Mouse (Mus musculus) heart, embryonic 14.5 days (tissue): ENCODE results near the gene Zyx. TPM values are rescaled to one million over a fixed set of nuclear protein-coding genes. Genes with fewer than 3 reads are reported as not detected.
A peak's percentile ranks its signal among the peaks of the same experiment; 100 is the strongest.

Source experiments
- ATAC-seq: fragments of 200-750 bp; cut with Nextera tagmentation; 2 replicates; pipeline ENCODE4 v1.8.0; 2017; ENCODE audit warnings: low read depth, moderate TSS enrichment; ENCODE audit not compliant: insufficient number of reproducible peaks, insufficient read depth, low FRiP score
- H3K27ac ChIP-seq, 2 experiments: fragments of 200-500 bp in 1 of 2; fragments of 300-500 bp in 1 of 2; sonication (generic) in 1 of 2; replicated peaks in 1 of 2; 2 replicates each; pipeline ENCODE4 v1.5.1; 2012 to 2014; ENCODE audit warnings: low read depth in 2 of 2, low read length in 2 of 2, control low read depth in 1 of 2, mild to moderate bottlenecking in 1 of 2, mixed read lengths in 1 of 2; ENCODE audit not compliant: control insufficient read depth in 1 of 2, insufficient read depth in 1 of 2
- H3K27me3 ChIP-seq: fragments of 300-500 bp; sonication (generic); 2 replicates; pipeline ENCODE4 v1.6.1; 2014; ENCODE audit warnings: mild to moderate bottlenecking, low read length, control low read depth; ENCODE audit not compliant: control insufficient read depth, insufficient read depth
- H3K36me3 ChIP-seq: fragments of 300-500 bp; sonication (generic); 2 replicates; pipeline ENCODE4 v1.6.1; 2014; ENCODE audit warnings: mild to moderate bottlenecking, control low read depth, low read length, mixed read lengths; ENCODE audit not compliant: control insufficient read depth, insufficient read depth
- H3K4me1 ChIP-seq, 2 experiments: fragments of 200-500 bp in 1 of 2; fragments of 300-500 bp in 1 of 2; sonication (generic) in 1 of 2; 2 replicates each; pipeline ENCODE4 v1.6.1; 2012 to 2014; ENCODE audit warnings: low read length in 2 of 2, control low read depth in 1 of 2, mixed read lengths in 1 of 2; ENCODE audit not compliant: control insufficient read depth in 2 of 2, insufficient read depth in 2 of 2
- H3K4me2 ChIP-seq: fragments of 300-500 bp; sonication (generic); 2 replicates; pipeline ENCODE4 v1.6.1; 2014; ENCODE audit warnings: mild to moderate bottlenecking, low read length
- H3K4me3 ChIP-seq, 2 experiments: fragments of 200-500 bp in 1 of 2; fragments of 300-500 bp in 1 of 2; sonication (generic) in 1 of 2; 2 replicates each; pipeline ENCODE4 v1.5.1; 2012 to 2014; ENCODE audit warnings: low read length in 2 of 2, mild to moderate bottlenecking in 2 of 2, control low read depth in 1 of 2, low read depth in 1 of 2, moderate library complexity in 1 of 2; ENCODE audit not compliant: control insufficient read depth in 1 of 2, insufficient read depth in 1 of 2
- H3K9ac ChIP-seq: fragments of 300-500 bp; sonication (generic); 2 replicates; pipeline ENCODE4 v1.6.1; 2014; ENCODE audit warnings: mild to moderate bottlenecking, low read length
- H3K9me3 ChIP-seq: fragments of 300-500 bp; sonication (generic); 2 replicates; pipeline ENCODE4 v1.6.1; 2016; ENCODE audit warnings: low read length, control low read depth; ENCODE audit not compliant: control insufficient read depth
- WGBS: fragments of 180-500 bp; shearing (Covaris S2); extraction: QIAGEN DNeasy Blood & Tissue Kit; methylation state at CpG from one replicate; pipeline ENCODE4 v1.1.7; 2014; 5-methylcytosine and 5-hydroxymethylcytosine counted together
- polyA plus RNA-seq: library from polyadenylated mRNA; unstranded; fragments of >200 nt; fragmentation: Nextera tagmentation; extraction: Ambion mirVana; gene quantifications from 2 replicates; pipeline ENCODE4 v1.2.1, GENCODE M21; 2014

The Zyx gene
- polyA plus RNA-seq, 1 experiment from 2014 or later = 173 TPM

DNA sequence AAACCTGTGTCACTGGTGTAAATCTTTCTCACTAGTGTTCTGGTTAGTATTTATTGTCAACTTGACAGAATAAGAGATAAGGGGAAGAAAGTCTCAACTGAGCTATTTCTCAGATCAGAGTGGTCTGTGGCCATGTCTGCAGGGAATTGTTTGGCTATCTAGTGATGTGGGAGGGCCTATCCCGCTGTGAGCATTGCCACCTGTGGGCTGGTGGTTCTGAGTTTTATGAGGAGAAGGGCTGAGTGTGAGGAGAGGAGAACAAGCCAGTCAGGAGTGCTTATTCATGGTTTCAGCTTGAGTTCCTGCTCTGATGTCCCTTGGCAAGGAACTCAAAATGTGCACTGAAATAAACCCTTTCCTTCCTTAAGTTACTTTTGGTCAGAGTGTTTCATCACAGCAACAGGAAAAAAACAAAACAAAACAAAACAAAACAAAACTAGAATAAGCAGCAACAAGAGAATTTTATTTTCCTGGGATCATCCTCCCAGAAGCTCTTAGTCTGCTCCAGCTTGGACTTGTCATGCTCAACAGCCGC lies 42.4 kb downstream of the Zyx start:
- H3K4me2 ChIP-seq = no peak overlapping the region
- no peaks in the 10 kb centered on the region for H3K27me3 ChIP-seq
- peaks cover 9 to 18% of the 10 kb centered on the region in 2 experiments for H3K4me1 ChIP-seq
- WGBS = 27% methylated on average over 2 of the region's 2 CpGs
- H3K4me3 ChIP-seq = no peak overlapping the region
- peak; percentile 31; the same call in 1 of the 2 replicates for ATAC-seq
- no peaks in the 10 kb centered on the region for H3K36me3 ChIP-seq
- no peaks in the 10 kb centered on the region for H3K9me3 ChIP-seq
- H3K27ac ChIP-seq = peak overlapping the region; percentile 1 to 6; a peak in 1 of 4 replicates
- H3K9ac ChIP-seq = no peak overlapping the region

DNA sequence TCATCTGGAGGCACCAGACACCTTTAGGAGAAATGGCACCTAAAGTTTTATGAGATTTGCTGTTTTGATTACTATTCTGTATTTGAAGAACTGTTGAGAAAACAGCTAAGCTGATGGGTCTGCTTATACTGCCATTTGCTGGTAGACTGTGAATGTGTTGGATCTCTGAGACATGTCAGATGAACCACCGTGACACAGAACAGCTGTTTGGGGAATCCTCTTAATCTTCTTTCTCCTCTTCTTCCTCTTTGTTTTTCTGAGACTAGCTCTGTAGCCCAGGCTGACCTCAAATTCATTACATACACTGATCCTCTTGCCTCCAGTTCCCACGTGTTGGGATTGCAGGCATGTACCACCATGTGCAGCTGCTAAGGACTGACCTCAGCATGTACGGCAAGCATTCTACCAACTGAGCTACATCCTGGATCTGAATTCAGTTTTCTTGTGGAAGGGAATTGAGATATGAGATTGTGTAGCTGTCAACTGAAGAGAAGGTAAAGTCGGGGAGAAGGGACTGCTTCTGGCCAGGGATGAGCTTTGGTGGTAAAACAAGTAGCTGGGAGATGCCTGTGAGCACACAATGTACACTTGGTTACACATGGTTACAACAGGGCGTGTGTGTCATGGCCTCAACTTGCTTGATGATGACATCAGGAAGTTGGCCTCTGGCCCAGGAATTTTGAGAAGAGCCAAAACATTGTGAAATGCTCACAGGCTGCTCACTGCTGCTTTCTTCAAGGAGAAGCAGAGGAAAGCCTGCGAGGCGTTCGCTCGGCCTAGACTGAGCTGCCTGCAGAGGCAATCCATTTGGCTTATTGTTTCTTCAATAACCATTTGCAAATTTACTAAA lies 46.8 kb downstream of the Zyx start:
- H3K36me3 ChIP-seq = no peaks in the 10 kb centered on the region
- no peaks in the 10 kb centered on the region for H3K27me3 ChIP-seq
- H3K27ac ChIP-seq = peak overlapping the region; percentile 57 to 59; a peak in 3 of 4 replicates
- peak; percentile 69 for ATAC-seq
- H3K9ac ChIP-seq = no peak overlapping the region
- peaks cover 10 to 16% of the 10 kb centered on the region in 2 experiments for H3K4me1 ChIP-seq
- no peak overlapping the region for H3K4me3 ChIP-seq
- no peak overlapping the region for H3K4me2 ChIP-seq
- H3K9me3 ChIP-seq = no peaks in the 10 kb centered on the region
- 48% methylated on average over 9 of the region's 9 CpGs for WGBS

DNA sequence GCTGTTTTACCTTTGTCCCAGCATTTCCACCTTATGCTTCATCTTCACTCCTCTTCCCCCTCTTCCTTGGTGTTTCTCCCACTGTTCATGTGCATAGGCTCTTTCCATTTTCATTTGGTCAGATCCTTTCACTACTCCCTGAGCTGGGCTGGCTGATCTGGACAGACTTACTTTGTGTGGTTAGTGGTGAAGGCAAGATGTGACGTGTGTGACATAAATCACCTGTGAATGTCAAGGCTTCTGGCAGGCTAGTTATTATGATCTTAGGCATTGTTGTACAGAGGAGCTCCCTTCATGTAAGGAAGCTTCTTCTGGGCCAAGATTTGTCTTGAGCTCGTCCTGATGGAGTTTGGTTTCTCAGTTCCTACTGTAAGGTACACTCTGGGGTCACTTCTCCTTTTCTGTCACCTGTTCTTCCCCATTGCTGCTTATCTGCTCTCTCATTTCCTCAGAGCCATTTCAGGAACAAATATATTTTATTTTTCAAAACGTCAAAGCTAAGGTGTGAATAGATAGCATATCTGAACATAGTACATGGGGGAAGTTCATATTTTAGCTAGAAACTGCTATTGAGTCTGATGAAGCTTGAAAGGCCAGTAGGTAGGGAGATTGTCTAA lies 47.7 kb downstream of the Zyx start:
- Histone ChIP-seq H3K9me3 (no peaks in the 10 kb centered on the region), H3K4me3 (no peak overlapping the region), H3K9ac (no peak overlapping the region), H3K27ac (peak overlapping the region; percentile 5 to 57; a peak in 2 of 4 replicates), H3K4me1 (peaks cover 8 to 9% of the 10 kb centered on the region in 2 experiments; a peak in 3 of 4 replicates), H3K4me2 (no peak overlapping the region), H3K27me3 (no peaks in the 10 kb centered on the region), H3K36me3 (no peaks in the 10 kb centered on the region)
- 63% methylated on average over 3 of the region's 3 CpGs for WGBS
- no peak for ATAC-seq

DNA sequence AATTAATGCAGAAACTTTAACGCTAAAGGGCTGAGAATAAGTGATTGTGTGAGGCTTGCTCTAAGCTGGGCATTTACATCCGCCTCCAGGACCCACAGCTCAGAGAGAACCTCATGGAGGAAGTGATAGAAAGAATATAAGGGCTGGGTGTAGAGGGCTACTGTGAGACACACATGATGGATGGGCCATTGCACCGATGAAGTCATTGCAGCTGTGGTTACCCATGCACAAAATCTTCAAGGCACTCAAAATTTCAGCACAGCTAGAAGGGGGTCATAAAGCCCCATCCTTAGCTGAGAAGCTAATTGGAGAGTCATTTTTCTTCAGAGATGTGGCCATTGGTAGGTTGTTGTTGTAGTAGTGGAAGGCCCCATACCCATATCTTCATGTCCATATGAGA lies 48.9 kb downstream of the Zyx start:
- no peaks in the 10 kb centered on the region for H3K27me3 ChIP-seq
- H3K4me3 ChIP-seq = no peak overlapping the region
- no peaks in the 10 kb centered on the region for H3K9me3 ChIP-seq
- no peaks in the 10 kb centered on the region for H3K36me3 ChIP-seq
- peaks cover 8 to 9% of the 10 kb centered on the region in 2 experiments; a peak in 3 of 4 replicates for H3K4me1 ChIP-seq
- H3K9ac ChIP-seq = no peak overlapping the region
- no peak for ATAC-seq
- H3K27ac ChIP-seq = no peak overlapping the region
- WGBS = 93% methylated on average over 3 of the region's 3 CpGs
- H3K4me2 ChIP-seq = no peak overlapping the region

DNA sequence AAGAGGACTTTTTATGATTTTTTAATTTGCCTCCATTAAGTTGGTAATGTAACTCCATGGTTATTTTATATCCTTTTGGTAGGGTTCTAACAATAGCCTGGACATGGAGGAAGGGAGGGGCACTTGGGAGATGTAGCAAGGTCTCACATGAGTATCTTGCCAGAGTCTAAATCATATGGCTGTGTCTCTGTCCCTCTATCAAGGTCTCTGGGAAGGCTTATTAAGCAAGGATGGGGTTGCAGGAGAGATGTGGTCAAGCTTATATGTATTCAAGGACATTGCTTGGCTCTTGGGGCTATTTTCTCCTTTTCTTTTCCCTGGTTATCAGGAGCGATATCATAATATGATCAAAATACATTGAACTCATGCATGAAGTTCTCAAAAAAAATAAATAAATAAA lies 49.6 kb downstream of the Zyx start:
- H3K9me3 ChIP-seq = no peaks in the 10 kb centered on the region
- no peak overlapping the region for H3K4me2 ChIP-seq
- no peak overlapping the region for H3K9ac ChIP-seq
- no peaks in the 10 kb centered on the region for H3K27me3 ChIP-seq
- no peak overlapping the region for H3K4me3 ChIP-seq
- H3K27ac ChIP-seq = no peak overlapping the region
- H3K36me3 ChIP-seq = no peaks in the 10 kb centered on the region
- ATAC-seq = no peak
- 94% methylated on average over 1 of the region's 1 CpGs for WGBS
- peaks cover 8 to 9% of the 10 kb centered on the region in 2 experiments; a peak in 3 of 4 replicates for H3K4me1 ChIP-seq

DNA sequence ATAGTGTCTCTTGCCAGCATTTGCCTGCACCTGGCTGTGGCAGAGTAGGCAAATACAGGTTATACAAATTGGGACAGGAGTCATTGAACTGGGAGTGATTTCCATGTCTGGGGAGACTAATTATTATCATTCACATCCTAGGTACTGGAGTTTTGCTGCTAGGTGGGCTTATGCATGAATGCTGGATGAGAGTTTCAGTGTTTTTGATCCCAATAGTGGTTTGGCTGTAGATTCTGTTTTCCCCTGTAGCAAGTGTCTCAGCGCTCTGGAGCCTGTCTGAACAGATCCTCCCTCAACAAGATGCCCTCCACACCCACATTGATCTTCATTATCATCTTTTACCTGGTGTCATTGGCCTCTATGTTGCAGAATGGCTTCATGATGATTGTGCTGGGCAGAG lies 50.5 kb downstream of the Zyx start, which contains the start of gene Tas2r143:
TSS of gene Tas2r143 (plus strand) at position 301 of the 400 bp plus-strand sequence.
- WGBS = 79% methylated on average over 1 of the region's 1 CpGs
- ATAC-seq = no peak

DNA sequence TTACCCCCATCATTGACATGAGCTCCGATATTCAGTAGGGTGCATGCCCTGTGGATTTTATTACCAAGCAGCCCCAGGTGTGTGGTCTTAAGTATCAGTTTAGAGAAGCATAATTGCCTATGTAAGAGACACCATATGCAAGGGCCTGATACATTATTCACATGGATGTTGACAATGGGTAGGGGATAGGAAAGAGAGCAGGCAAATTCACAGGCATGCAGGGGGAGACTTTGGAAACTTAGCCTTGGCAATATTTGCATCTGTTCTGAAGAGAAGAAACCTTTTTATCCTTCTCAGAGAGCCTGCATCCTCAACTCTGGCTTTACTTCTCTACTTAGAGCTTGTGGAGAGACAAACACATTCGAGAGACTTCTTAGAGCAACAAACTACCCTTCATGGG lies 55.7 kb downstream of the Zyx start, which contains the start of gene Tas2r135:
TSS of gene Tas2r135 (plus strand) at position 301 of the 400 bp plus-strand sequence.
- no peaks in the 10 kb centered on the region for H3K9me3 ChIP-seq
- H3K27ac ChIP-seq = no peak within 1 kb of the TSS
- no peak within 1 kb of the TSS for H3K4me2 ChIP-seq
- no peak within 1 kb of the TSS for H3K4me3 ChIP-seq
- no peaks in the 10 kb centered on the region for H3K36me3 ChIP-seq
- WGBS = 83% methylated on average over 2 of the region's 2 CpGs
- no peak for ATAC-seq
- H3K4me1 ChIP-seq = no peaks in the 10 kb centered on the region
- H3K9ac ChIP-seq = no peak within 1 kb of the TSS
- H3K27me3 ChIP-seq = peaks cover 8% of the 10 kb centered on the region

More for the DNA sequence above, 50.5 kb downstream of the Zyx start, which contains the start of gene Tas2r143:
- Histone ChIP-seq H3K4me1 (peaks cover 8 to 9% of the 10 kb centered on the region in 2 experiments; a peak in 3 of 4 replicates), H3K36me3 (no peaks in the 10 kb centered on the region), H3K27ac (no peak within 1 kb of the TSS), H3K4me2 (no peak within 1 kb of the TSS), H3K9me3 (no peaks in the 10 kb centered on the region), H3K27me3 (no peaks in the 10 kb centered on the region), H3K9ac (no peak within 1 kb of the TSS), H3K4me3 (no peak within 1 kb of the TSS)
